Mouse (Mus musculus): ENCODE data around the gene Rhobtb3. TPM values are rescaled to one million over a fixed set of nuclear protein-coding genes. Genes with fewer than 3 reads are reported as not detected.
A peak's percentile ranks its signal among the peaks of the same experiment; 100 is the strongest.

The Rhobtb3 gene
- polyA plus RNA-seq, 2 experiments = 1.9 to 3.4 TPM

- Histone ChIP-seq H3K4me1 (replicated peaks; ENCODE audit: control insufficient read depth in 2 of 2, insufficient read depth in 2 of 2, low read length in 1 of 2) (peaks cover 5 to 33% of the 10 kb centered on the region in 2 experiments; a peak in 3 of 4 replicates), H3K36me3 (replicated peaks; ENCODE audit: control insufficient read depth, insufficient read depth, low read depth) (no peaks in the 10 kb centered on the region), H3K27ac (no peak overlapping the region), H3K27me3 (ENCODE audit: control insufficient read depth, insufficient read depth, low read length) (no peaks in the 10 kb centered on the region), H3K4me2 (ENCODE audit: low read depth) (peak overlapping the region; percentile 71), H3K9ac (replicated peaks) (peak overlapping the region; percentile 55), H3K4me3 (ENCODE audit: insufficient read depth in 1 of 2, low read depth in 2 of 2, low read length in 2 of 2) (peak overlapping the region; percentile 60 to 79), H3K9me3 (ENCODE audit: control insufficient read depth, low read length) (no peaks in the 10 kb centered on the region)
- WGBS (ENCODE audit: insufficient replicate concordance) = 68% methylated on average over 6 of the region's 6 CpGs
- no peak for ATAC-seq (ENCODE audit: insufficient read depth)
- TF ChIP-seq EP300 (IDR thresholded peaks at IDR 0.05; ENCODE audit: low read depth) (no peak), CTCF (IDR thresholded peaks at IDR 0.05; ENCODE audit: low read depth) (no peak)
- no peak for DNase-seq (ENCODE audit: low read depth in 3 of 3, low spot score in 3 of 3)
Observed at GRCm38 (mm10) chr13:75840752-75841285, 102.9 kb downstream of the Rhobtb3 start.

- Histone ChIP-seq H3K36me3 (replicated peaks; ENCODE audit: control insufficient read depth, insufficient read depth, low read depth) (no peaks in the 10 kb centered on the region), H3K27ac (peak within 1 kb of the TSS; percentile 19; the same call in 1 of the 2 replicates), H3K9ac (replicated peaks) (peak within 1 kb of the TSS; percentile 55), H3K9me3 (ENCODE audit: control insufficient read depth, low read length) (no peaks in the 10 kb centered on the region), H3K4me3 (ENCODE audit: insufficient read depth in 1 of 2, low read depth in 2 of 2, low read length in 2 of 2) (peak within 1 kb of the TSS; percentile 60 to 79), H3K27me3 (ENCODE audit: control insufficient read depth, insufficient read depth, low read length) (no peaks in the 10 kb centered on the region), H3K4me2 (ENCODE audit: low read depth) (peak within 1 kb of the TSS; percentile 71), H3K4me1 (replicated peaks; ENCODE audit: control insufficient read depth in 2 of 2, insufficient read depth in 2 of 2, low read length in 1 of 2) (peaks cover 5 to 31% of the 10 kb centered on the region in 2 experiments; a peak in 3 of 4 replicates)
- under 1% methylated on average over 12 of the region's 12 CpGs for WGBS (ENCODE audit: insufficient replicate concordance)
- ATAC-seq (ENCODE audit: insufficient read depth) = peak; percentile 81
- peak; percentile 53 to 67 (median 63) for DNase-seq (ENCODE audit: low read depth in 3 of 3, low spot score in 3 of 3)
- no peak for TF ChIP-seq CTCF (IDR thresholded peaks at IDR 0.05; ENCODE audit: low read depth)
- TF ChIP-seq EP300 (IDR thresholded peaks at IDR 0.05; ENCODE audit: low read depth) = no peak
Observed at GRCm38 (mm10) chr13:75839719-75840481, 103.8 kb downstream of the Rhobtb3 start, which contains the start of gene Glrx. Gene Glrx (plus strand): TSS chr13:75839868.

- H3K36me3 ChIP-seq (replicated peaks; ENCODE audit: control insufficient read depth, insufficient read depth, low read depth) = no peaks in the 10 kb centered on the region
- WGBS (ENCODE audit: insufficient replicate concordance) = 83% methylated on average over 4 of the region's 4 CpGs
- TF ChIP-seq EP300 (IDR thresholded peaks at IDR 0.05; ENCODE audit: low read depth) = no peak
- no peak for TF ChIP-seq CTCF (IDR thresholded peaks at IDR 0.05; ENCODE audit: low read depth)
- no peak overlapping the region for H3K4me3 ChIP-seq (ENCODE audit: insufficient read depth in 1 of 2, low read depth in 2 of 2, low read length in 2 of 2)
- no peak overlapping the region for H3K27ac ChIP-seq
- ATAC-seq (ENCODE audit: insufficient read depth) (no peak), DNase-seq (ENCODE audit: low read depth in 3 of 3, low spot score in 3 of 3) (no peak)
- H3K27me3 ChIP-seq (ENCODE audit: control insufficient read depth, insufficient read depth, low read length) = no peaks in the 10 kb centered on the region
- H3K4me2 ChIP-seq (ENCODE audit: low read depth) = no peak overlapping the region
- H3K9me3 ChIP-seq (ENCODE audit: control insufficient read depth, low read length) = no peaks in the 10 kb centered on the region
- H3K9ac ChIP-seq (replicated peaks) = no peak overlapping the region
- peaks cover 0 to 22% of the 10 kb centered on the region in 2 experiments; a peak in 3 of 4 replicates for H3K4me1 ChIP-seq (replicated peaks; ENCODE audit: control insufficient read depth in 2 of 2, insufficient read depth in 2 of 2, low read length in 1 of 2)
Observed at GRCm38 (mm10) chr13:75838506-75838905, 105.2 kb downstream of the Rhobtb3 start.

- Histone ChIP-seq H3K27ac (no peak overlapping the region), H3K4me3 (ENCODE audit: insufficient read depth in 1 of 2, low read depth in 2 of 2, low read length in 2 of 2) (no peak overlapping the region), H3K9me3 (ENCODE audit: control insufficient read depth, low read length) (no peaks in the 10 kb centered on the region), H3K36me3 (replicated peaks; ENCODE audit: control insufficient read depth, insufficient read depth, low read depth) (no peaks in the 10 kb centered on the region), H3K4me1 (replicated peaks; ENCODE audit: control insufficient read depth in 2 of 2, insufficient read depth in 2 of 2, low read length in 1 of 2) (peaks cover 0 to 7% of the 10 kb centered on the region in 2 experiments; a peak in 3 of 4 replicates), H3K27me3 (ENCODE audit: control insufficient read depth, insufficient read depth, low read length) (no peaks in the 10 kb centered on the region), H3K4me2 (ENCODE audit: low read depth) (no peak overlapping the region), H3K9ac (replicated peaks) (no peak overlapping the region)
- no peak for DNase-seq (ENCODE audit: low read depth in 3 of 3, low spot score in 3 of 3)
- ATAC-seq (ENCODE audit: insufficient read depth) = no peak
- WGBS (ENCODE audit: insufficient replicate concordance) = 65% methylated on average over 2 of the region's 2 CpGs
- no peak for TF ChIP-seq CTCF (IDR thresholded peaks at IDR 0.05; ENCODE audit: low read depth)
- no peak for TF ChIP-seq EP300 (IDR thresholded peaks at IDR 0.05; ENCODE audit: low read depth)
Observed at GRCm38 (mm10) chr13:75835461-75835860, 108.3 kb downstream of the Rhobtb3 start.

- no peak for TF ChIP-seq CTCF (IDR thresholded peaks at IDR 0.05; ENCODE audit: low read depth)
- no peak for TF ChIP-seq EP300 (IDR thresholded peaks at IDR 0.05; ENCODE audit: low read depth)
- Histone ChIP-seq H3K9me3 (ENCODE audit: control insufficient read depth, low read length) (no peaks in the 10 kb centered on the region), H3K4me3 (ENCODE audit: insufficient read depth in 1 of 2, low read depth in 2 of 2, low read length in 2 of 2) (no peak overlapping the region), H3K36me3 (replicated peaks; ENCODE audit: control insufficient read depth, insufficient read depth, low read depth) (no peaks in the 10 kb centered on the region), H3K27me3 (ENCODE audit: control insufficient read depth, insufficient read depth, low read length) (no peaks in the 10 kb centered on the region), H3K9ac (replicated peaks) (no peak overlapping the region), H3K4me2 (ENCODE audit: low read depth) (no peak overlapping the region), H3K4me1 (replicated peaks; ENCODE audit: control insufficient read depth in 2 of 2, insufficient read depth in 2 of 2, low read length in 1 of 2) (no peaks in the 10 kb centered on the region), H3K27ac (no peak overlapping the region)
- DNase-seq (ENCODE audit: low read depth in 3 of 3, low spot score in 3 of 3) (no peak), ATAC-seq (ENCODE audit: insufficient read depth) (no peak)
Observed at GRCm38 (mm10) chr13:75833499-75833898, 110.2 kb downstream of the Rhobtb3 start.

Measured in liver, embryonic 14.5 days (tissue).